Mouse (Mus musculus): ENCODE results near the gene Idh2.

GRCm38 (mm10) chr7:80152756-80153155 lies 37.6 kb upstream of the Idh2 start:
- TF ChIP-seq CTCF (IDR thresholded peaks at IDR 0.05 in 2 of 3, conservative IDR thresholded peaks at IDR 0.05 in 1 of 3; ENCODE audit: control insufficient read depth in 1 of 3, insufficient read depth in 1 of 3, low read depth in 2 of 3, low read length in 3 of 3, poor library complexity in 1 of 3, severe bottlenecking in 1 of 3) = no peak
- TF ChIP-seq KAT2A (conservative IDR thresholded peaks at IDR 0.05; ENCODE audit: low read depth, low read length) = no peak
- no peak for TF ChIP-seq TCF12 (IDR thresholded peaks at IDR 0.05; ENCODE audit: low read depth, low read length)
- no peak for TF ChIP-seq MAFK (IDR thresholded peaks at IDR 0.05; ENCODE audit: borderline replicate concordance, low read depth, low read length)
- TF ChIP-seq ZNF384 (IDR thresholded peaks at IDR 0.05; ENCODE audit: low read depth, low read length) = no peak
